Mouse (Mus musculus) liver, embryonic 13.5 days (tissue): ENCODE data around the gene Kcnab1. TPM values are rescaled to one million over a fixed set of nuclear protein-coding genes. Genes with fewer than 3 reads are reported as not detected.

Experiments
- ATAC-seq: fragments of 200-750 bp; cut with Nextera tagmentation; 2 replicates; pipeline ENCODE4 v1.8.0; 2017; ENCODE audit warnings: low read depth, mild to moderate bottlenecking, moderate number of reproducible peaks, moderate library complexity
- DNase-seq: peaks from one replicate; pipeline ENCODE4 v3.0.0; 2022
- H3K27ac ChIP-seq: fragments of 300-500 bp; sonication (generic); 2 replicates; pipeline ENCODE4 v1.5.1; 2015; ENCODE audit warnings: moderate library complexity, mild to moderate bottlenecking, inconsistent platforms
- H3K27me3 ChIP-seq: fragments of 300-500 bp; sonication (generic); 2 replicates; pipeline ENCODE4 v1.6.1; 2015; ENCODE audit warnings: mild to moderate bottlenecking, inconsistent platforms
- H3K36me3 ChIP-seq: fragments of 300-500 bp; sonication (generic); 2 replicates; pipeline ENCODE4 v1.6.1; 2015; ENCODE audit warnings: mild to moderate bottlenecking, inconsistent platforms
- H3K4me1 ChIP-seq: fragments of 300-500 bp; sonication (generic); replicated peaks from 2 replicates; pipeline ENCODE4 v1.6.1; 2015; ENCODE audit warnings: inconsistent platforms
- H3K4me2 ChIP-seq: fragments of 300-500 bp; sonication (generic); 2 replicates; pipeline ENCODE4 v1.6.1; 2015; ENCODE audit warnings: inconsistent platforms, mild to moderate bottlenecking, moderate library complexity
- H3K4me3 ChIP-seq: fragments of 300-500 bp; sonication (generic); replicated peaks from 2 replicates; pipeline ENCODE4 v1.5.1; 2015; ENCODE audit warnings: mild to moderate bottlenecking, inconsistent platforms
- H3K9ac ChIP-seq: fragments of 300-500 bp; sonication (generic); 2 replicates; pipeline ENCODE4 v1.6.1; 2015; ENCODE audit warnings: mild to moderate bottlenecking, inconsistent platforms
- H3K9me3 ChIP-seq: fragments of 300-500 bp; sonication (generic); replicated peaks from 2 replicates; pipeline ENCODE4 v1.6.1; 2016; ENCODE audit warnings: inconsistent platforms
- WGBS: fragments of 180-500 bp; shearing (Covaris S2); methylation state at CpG from one replicate; pipeline ENCODE4 v1.1.7; 2015; ENCODE audit not compliant: insufficient replicate concordance; 5-methylcytosine and 5-hydroxymethylcytosine counted together
- polyA plus RNA-seq: library from polyadenylated mRNA; unstranded; fragments of >200 nt; fragmentation: Nextera tagmentation; extraction: Ambion mirVana; gene quantifications from 2 replicates; pipeline ENCODE4 v1.2.1, GENCODE M21; 2015

Gene Kcnab1
- polyA plus RNA-seq, 1 experiment from 2014 or later: 0.96 TPM

DNA sequence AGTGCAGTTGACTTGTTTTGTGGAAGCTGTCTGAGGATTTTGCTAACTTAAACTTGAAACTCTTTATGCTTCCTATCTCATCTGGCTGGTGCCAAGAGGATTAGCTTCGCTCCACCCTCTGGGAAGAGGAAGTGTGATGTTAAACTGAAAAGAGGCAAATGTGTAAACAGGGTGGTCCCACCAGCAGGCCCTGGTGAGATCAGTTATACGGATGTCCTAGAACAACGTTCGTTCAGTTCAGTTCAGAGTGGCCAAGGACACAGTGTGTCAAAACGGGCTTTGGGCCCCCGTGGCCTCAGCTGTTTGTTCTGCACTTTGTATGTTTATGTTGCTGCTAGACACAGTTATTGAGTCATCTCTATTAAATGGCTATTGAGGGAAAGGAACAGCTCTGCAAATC, 246.3 kb downstream of the Kcnab1 start:
- ATAC-seq (no peak), DNase-seq (no peak)
- H3K9me3 ChIP-seq: no peaks in the 10 kb centered on the region
- H3K4me2 ChIP-seq: no peak overlapping the region
- H3K27me3 ChIP-seq: no peaks in the 10 kb centered on the region
- H3K9ac ChIP-seq: no peak overlapping the region
- no peak overlapping the region for H3K4me3 ChIP-seq
- H3K36me3 ChIP-seq: no peaks in the 10 kb centered on the region
- WGBS: 51% methylated on average over 6 of the region's 6 CpGs
- H3K27ac ChIP-seq: no peak overlapping the region
- H3K4me1 ChIP-seq: peaks cover 10% of the 10 kb centered on the region; the same call in 1 of the 2 replicates

DNA sequence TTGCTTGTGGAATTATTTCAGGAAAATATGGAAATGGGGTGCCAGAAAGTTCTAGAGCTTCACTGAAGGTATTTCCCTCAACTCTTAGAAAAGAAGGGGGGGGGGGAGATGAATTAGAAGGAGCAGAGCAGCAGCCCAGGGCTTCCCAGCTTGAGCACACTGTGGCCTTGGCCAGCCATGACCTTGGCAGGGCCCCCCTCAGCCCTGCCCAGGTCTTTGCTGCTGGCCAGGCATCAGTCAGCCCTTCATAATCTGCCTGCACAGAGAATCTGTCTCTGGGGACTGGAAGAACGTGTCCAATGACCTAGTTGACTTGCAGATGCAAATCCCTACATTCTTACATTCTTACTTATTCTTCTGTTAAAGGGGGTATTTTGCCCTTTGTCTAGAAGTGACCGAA, 249.1 kb downstream of the Kcnab1 start:
- no peak for ATAC-seq
- H3K36me3 ChIP-seq: no peaks in the 10 kb centered on the region
- no peak overlapping the region for H3K9ac ChIP-seq
- DNase-seq: no peak
- no peaks in the 10 kb centered on the region for H3K27me3 ChIP-seq
- no peak overlapping the region for H3K4me3 ChIP-seq
- 71% methylated on average over 2 of the region's 2 CpGs for WGBS
- peaks cover 11% of the 10 kb centered on the region; the same call in 1 of the 2 replicates for H3K4me1 ChIP-seq
- no peak overlapping the region for H3K27ac ChIP-seq
- H3K4me2 ChIP-seq: no peak overlapping the region
- H3K9me3 ChIP-seq: no peaks in the 10 kb centered on the region

DNA sequence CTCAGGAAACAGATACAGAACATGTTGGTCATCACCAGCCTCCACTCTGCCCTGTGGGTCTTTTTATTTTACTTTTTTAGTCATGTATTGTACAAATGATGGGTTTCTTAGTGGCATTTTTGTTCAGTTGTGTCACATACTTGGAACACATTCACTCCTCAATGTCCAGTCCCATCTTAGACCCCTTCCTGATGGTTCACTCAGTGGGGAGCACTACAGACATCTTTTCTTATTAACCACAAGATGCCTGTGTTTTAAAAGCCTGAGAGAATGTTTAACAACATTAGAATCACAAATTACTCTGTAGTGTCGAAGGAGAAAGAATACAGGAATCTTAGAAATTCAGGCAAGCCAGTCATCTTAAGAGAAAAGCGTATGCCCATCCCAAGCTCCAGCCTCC, 249.7 kb downstream of the Kcnab1 start:
- ATAC-seq (no peak), DNase-seq (no peak)
- Histone ChIP-seq H3K9me3 (no peaks in the 10 kb centered on the region), H3K4me3 (no peak overlapping the region), H3K27ac (no peak overlapping the region), H3K9ac (no peak overlapping the region), H3K4me2 (no peak overlapping the region), H3K36me3 (no peaks in the 10 kb centered on the region), H3K27me3 (no peaks in the 10 kb centered on the region), H3K4me1 (peaks cover 11% of the 10 kb centered on the region; the same call in 1 of the 2 replicates)
- WGBS: 70% methylated on average over 2 of the region's 2 CpGs

DNA sequence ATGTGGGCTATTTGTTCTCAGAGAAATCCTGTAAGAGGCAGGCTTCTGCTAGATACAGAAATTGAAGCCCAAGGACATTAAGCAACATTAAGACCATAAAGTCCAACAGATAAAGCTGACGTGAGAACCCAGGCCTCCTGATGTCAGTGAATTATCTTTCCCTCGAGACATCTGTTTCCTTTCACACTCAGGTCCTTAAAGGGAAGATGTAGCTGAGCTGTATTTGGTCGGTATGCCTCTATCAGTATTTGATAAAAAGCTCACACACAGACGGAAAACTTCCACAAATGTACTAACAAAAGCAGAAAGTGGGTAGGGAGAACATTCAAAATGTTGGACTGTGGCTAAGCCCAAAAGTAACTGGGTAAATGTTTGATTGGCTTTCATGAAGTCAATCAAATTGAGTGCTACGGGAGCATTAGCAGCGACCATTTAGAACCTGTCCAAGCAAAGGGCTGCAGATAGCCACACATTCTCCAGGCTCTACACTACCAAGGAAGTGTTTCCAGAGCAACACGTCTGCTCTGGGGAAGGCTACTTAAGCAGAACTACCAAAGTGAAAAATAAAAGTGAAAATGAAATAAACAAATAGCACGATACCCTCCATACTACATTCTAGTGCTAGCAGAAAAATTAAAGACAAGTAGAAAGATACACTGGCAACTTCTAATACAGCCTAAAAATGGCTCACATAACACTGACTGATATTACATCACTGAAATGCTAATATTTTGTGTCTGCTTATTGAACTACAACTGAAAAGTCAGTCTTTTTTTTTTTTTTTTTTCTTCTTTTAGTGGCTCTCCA, 251.2 kb downstream of the Kcnab1 start:
- no peaks in the 10 kb centered on the region for H3K9me3 ChIP-seq
- no peak overlapping the region for H3K27ac ChIP-seq
- WGBS: 28% methylated on average over 8 of the region's 8 CpGs
- no peaks in the 10 kb centered on the region for H3K36me3 ChIP-seq
- DNase-seq (no peak), ATAC-seq (no peak)
- H3K4me3 ChIP-seq: no peak overlapping the region
- no peak overlapping the region for H3K9ac ChIP-seq
- H3K4me1 ChIP-seq: peaks cover 10% of the 10 kb centered on the region; the same call in 1 of the 2 replicates
- H3K27me3 ChIP-seq: no peaks in the 10 kb centered on the region
- no peak overlapping the region for H3K4me2 ChIP-seq

DNA sequence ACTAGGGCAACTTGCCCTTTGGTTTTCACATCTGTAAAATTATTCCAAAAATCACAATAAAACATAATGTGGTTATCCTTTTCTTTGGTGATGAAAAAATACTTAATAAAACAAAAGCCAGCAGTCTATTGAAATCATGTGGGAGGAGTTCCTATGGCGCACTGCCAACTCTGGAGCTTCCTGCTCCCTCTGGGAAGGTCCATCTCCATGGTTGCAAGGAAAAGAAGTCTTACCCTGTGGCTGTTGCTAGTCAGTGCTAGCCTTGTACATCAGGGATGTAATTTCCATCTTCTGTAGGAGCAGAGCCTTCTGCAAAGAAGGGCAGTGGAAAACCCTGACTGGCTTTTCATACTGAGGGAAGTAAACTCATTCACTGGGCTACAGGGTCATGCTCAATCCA, 254.3 kb downstream of the Kcnab1 start:
- WGBS: 81% methylated on average over 1 of the region's 1 CpGs
- no peak for DNase-seq

DNA sequence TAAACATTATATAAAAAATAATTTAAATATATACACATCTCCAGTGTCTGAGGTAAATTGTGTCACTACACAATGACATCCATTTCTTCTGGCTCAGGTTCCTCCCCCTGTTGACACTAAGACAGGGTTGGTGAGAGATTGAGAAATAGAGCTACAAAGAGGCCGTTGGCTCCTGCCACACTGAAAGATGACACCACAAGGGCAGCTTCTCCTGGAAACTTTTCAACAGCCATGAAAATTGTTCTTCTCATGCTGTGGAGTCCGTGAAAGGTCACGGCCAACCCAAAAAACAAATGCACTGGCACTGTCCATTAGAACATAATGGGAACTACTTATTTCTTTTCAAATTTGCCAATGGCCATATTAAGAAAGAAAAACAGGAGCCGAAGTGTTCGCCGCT, 256.0 kb downstream of the Kcnab1 start:
- peaks cover 9% of the 10 kb centered on the region for H3K36me3 ChIP-seq
- 0 out of 2 replicates have a peak, but pooled peaks cover 4% of the 10 kb centered on the region for H3K4me1 ChIP-seq
- no peak overlapping the region for H3K27ac ChIP-seq
- H3K27me3 ChIP-seq: no peaks in the 10 kb centered on the region
- WGBS: 79% methylated on average over 6 of the region's 6 CpGs
- H3K4me2 ChIP-seq: no peak overlapping the region
- no peak overlapping the region for H3K9ac ChIP-seq
- no peaks in the 10 kb centered on the region for H3K9me3 ChIP-seq
- DNase-seq (no peak), ATAC-seq (no peak)
- no peak overlapping the region for H3K4me3 ChIP-seq

More for the DNA sequence above, 254.3 kb downstream of the Kcnab1 start:
- no peak overlapping the region for H3K9ac ChIP-seq
- H3K4me2 ChIP-seq: no peak overlapping the region
- H3K27me3 ChIP-seq: no peaks in the 10 kb centered on the region
- H3K4me3 ChIP-seq: no peak overlapping the region
- no peak for ATAC-seq
- 0 out of 2 replicates have a peak, but pooled peaks cover 5% of the 10 kb centered on the region for H3K4me1 ChIP-seq
- H3K36me3 ChIP-seq: peaks cover 4% of the 10 kb centered on the region; the same call in 1 of the 2 replicates
- H3K9me3 ChIP-seq: no peaks in the 10 kb centered on the region
- no peak overlapping the region for H3K27ac ChIP-seq

DNA sequence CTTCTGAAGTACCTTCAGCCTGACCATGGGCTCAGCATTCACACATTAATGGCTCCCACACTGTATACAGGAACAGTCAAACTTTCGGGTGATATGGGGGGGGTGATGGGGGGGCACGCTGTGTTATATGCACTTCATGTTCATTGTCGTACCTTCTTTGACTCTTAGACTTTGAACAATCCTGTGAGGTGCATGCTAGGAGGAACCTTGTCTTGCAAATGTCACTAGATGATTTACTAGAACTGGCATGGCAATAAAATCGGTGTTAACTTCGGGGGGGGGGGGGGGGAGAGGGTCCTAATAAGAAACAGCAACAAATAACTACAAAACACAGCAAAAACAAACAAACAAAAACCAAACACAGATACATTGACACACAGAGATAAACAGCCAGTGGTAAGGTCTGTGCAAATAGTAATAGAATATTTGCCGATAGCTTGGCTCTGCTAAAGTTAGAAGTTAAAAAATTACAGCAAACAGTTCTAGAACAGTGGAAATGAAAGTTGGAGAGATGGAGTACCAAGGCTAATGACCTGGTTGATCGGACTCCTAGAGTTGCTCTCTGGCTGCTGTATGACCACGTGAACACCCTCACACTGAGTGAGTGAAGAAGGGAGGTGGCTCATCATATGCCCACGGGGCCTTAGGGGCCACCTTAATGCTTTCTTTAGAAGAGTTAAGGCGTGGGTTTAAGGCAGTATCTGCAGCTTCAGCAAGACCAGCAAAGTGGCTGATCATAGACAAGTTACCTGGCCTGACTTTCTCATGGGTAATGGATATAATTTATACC, 256.9 kb downstream of the Kcnab1 start:
- no peaks in the 10 kb centered on the region for H3K9me3 ChIP-seq
- no peak overlapping the region for H3K27ac ChIP-seq
- H3K4me3 ChIP-seq: no peak overlapping the region
- DNase-seq (no peak), ATAC-seq (no peak)
- 76% methylated on average over 10 of the region's 10 CpGs for WGBS
- no peaks in the 10 kb centered on the region for H3K27me3 ChIP-seq
- no peak overlapping the region for H3K4me2 ChIP-seq
- H3K9ac ChIP-seq: no peak overlapping the region
- H3K4me1 ChIP-seq: no peaks in the 10 kb centered on the region
- H3K36me3 ChIP-seq: peaks cover 15% of the 10 kb centered on the region

DNA sequence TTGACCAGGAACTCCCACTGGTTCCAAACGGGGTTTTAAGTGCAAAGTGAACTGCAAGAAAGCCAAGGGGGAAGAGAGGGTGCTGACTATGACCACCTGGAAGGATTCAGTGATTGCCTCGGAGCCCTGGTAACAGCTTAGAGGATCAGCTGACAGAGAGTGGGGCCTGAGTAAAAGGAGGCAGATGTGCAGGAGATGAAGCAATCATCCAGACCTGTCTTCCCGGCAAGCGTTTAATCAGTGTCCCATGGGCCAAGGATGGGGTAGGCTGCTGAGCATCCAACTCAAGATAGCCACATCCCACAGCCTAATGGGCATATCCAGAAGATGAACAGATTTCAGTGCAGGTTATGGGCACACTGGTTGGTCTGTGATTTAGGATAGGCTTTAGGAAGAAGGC, 258.8 kb downstream of the Kcnab1 start:
- WGBS: 71% methylated on average over 4 of the region's 4 CpGs

DNA sequence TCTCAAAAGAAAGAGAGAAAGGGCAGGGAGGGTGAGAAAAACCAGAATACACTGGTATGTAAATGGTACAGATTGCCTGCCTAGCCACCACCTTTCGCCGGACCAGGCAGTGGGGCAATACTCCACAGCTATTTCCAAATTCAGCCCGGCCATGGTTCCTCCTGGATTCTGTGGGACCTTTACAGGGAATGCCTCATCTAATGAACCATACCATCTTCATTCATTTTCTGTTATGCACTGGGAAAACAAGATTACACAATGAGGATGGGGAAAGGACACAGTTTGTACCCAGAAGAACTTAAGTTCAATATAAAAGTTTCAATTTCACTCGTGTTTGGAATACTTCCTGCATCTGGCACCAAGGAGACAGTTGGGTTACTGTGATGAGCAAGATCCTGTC, 263.4 kb downstream of the Kcnab1 start:
- DNase-seq: no peak
- no peaks in the 10 kb centered on the region for H3K27me3 ChIP-seq
- no peaks in the 10 kb centered on the region for H3K4me1 ChIP-seq
- no peak overlapping the region for H3K27ac ChIP-seq
- no peak overlapping the region for H3K4me3 ChIP-seq
- WGBS: 79% methylated on average over 4 of the region's 4 CpGs
- ATAC-seq: no peak
- H3K9me3 ChIP-seq: no peaks in the 10 kb centered on the region
- no peak overlapping the region for H3K9ac ChIP-seq
- H3K4me2 ChIP-seq: no peak overlapping the region
- H3K36me3 ChIP-seq: peaks cover 38% of the 10 kb centered on the region

More for the DNA sequence above, 258.8 kb downstream of the Kcnab1 start:
- Histone ChIP-seq H3K27me3 (no peaks in the 10 kb centered on the region), H3K4me2 (no peak overlapping the region), H3K4me3 (no peak overlapping the region), H3K4me1 (no peaks in the 10 kb centered on the region), H3K9me3 (no peaks in the 10 kb centered on the region), H3K27ac (no peak overlapping the region), H3K36me3 (peaks cover 28% of the 10 kb centered on the region), H3K9ac (no peak overlapping the region)
- ATAC-seq (no peak), DNase-seq (no peak)

DNA sequence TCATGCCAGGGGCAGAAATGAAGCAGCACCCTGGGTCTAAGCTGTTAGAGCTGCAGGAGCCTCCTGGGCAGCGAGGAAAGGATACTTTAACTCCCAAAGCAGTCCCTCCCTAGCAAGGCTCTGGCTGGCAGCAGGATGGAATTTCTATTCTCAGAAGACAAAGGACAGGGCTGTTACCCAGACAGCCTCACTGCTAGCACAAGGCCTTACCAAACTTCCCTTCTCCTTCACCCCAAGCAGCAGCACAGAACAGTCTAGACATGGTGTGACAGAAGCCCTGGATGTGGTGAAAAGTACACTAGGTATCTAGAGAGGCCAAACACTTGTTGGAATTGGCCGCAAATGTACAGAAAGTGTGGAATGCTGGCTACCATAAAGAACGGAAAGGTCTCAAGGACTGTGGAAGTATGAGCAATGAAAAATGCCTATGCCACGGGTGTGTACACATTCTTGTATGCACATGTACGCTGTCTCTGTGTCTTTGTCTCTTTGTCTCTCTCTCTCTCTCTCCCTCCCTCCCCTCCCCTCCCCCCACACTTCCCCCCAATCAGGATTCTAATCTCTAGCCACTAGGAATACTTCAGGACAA, 264.5 kb downstream of the Kcnab1 start:
- H3K4me2 ChIP-seq: no peak overlapping the region
- no peak overlapping the region for H3K9ac ChIP-seq
- no peak overlapping the region for H3K27ac ChIP-seq
- H3K36me3 ChIP-seq: peaks cover 40% of the 10 kb centered on the region
- ATAC-seq (no peak), DNase-seq (no peak)
- 84% methylated on average over 5 of the region's 5 CpGs for WGBS
- no peaks in the 10 kb centered on the region for H3K27me3 ChIP-seq
- no peak overlapping the region for H3K4me3 ChIP-seq
- H3K4me1 ChIP-seq: no peaks in the 10 kb centered on the region
- no peaks in the 10 kb centered on the region for H3K9me3 ChIP-seq

DNA sequence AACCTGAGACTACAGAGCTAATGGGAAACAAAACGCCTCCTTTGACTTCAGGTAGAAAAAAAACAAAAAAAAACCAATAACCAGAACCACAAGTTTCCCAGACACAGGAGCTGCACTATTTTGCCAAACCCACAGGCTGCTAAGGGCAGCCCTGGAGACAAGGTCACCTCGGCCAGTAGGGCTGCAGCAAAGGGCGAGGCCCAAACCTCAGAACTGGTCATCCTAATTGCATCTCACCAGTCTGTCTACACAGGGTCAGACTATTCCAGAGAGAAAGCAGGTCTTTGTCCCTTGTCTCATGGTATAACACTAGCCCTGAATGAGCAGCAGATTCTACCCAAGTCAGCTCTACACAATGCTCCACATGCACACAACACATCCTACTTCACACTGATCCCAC, 265.5 kb downstream of the Kcnab1 start:
- H3K27me3 ChIP-seq: no peaks in the 10 kb centered on the region
- no peak overlapping the region for H3K27ac ChIP-seq
- H3K36me3 ChIP-seq: peaks cover 46% of the 10 kb centered on the region
- H3K4me2 ChIP-seq: no peak overlapping the region
- DNase-seq (no peak), ATAC-seq (no peak)
- H3K4me3 ChIP-seq: no peak overlapping the region
- WGBS: 62% methylated on average over 3 of the region's 3 CpGs
- H3K4me1 ChIP-seq: no peaks in the 10 kb centered on the region
- H3K9me3 ChIP-seq: no peaks in the 10 kb centered on the region
- no peak overlapping the region for H3K9ac ChIP-seq
